Mouse (Mus musculus): Measurements from ENCODE around the gene Nptn. TPM values are rescaled to one million over a fixed set of nuclear protein-coding genes. Genes with fewer than 3 reads are reported as not detected.

Nptn gene
- polyA plus RNA-seq, 1 experiment, result 80.2 TPM

- Histone ChIP-seq H3K27me3 (ENCODE audit: control insufficient read depth, insufficient read depth, low read length) (no peaks in the 10 kb centered on the region), H3K36me3 (ENCODE audit: control insufficient read depth, insufficient read depth, low read length) (no peaks in the 10 kb centered on the region), H3K4me3 (ENCODE audit: control insufficient read depth, low read depth, low read length) (no peak overlapping the region), H3K27ac (ENCODE audit: control insufficient read depth, insufficient read depth, low read depth, low read length) (no peak overlapping the region), H3K4me1 (ENCODE audit: control insufficient read depth, insufficient read depth, low read length) (peaks cover 7% of the 10 kb centered on the region)
- TF ChIP-seq POLR2A (IDR thresholded peaks at IDR 0.05; ENCODE audit: control insufficient read depth, low read depth, low read length) (no peak), CTCF (IDR thresholded peaks at IDR 0.05; ENCODE audit: control insufficient read depth, insufficient read depth, insufficient replicate concordance, low read depth, low read length) (no peak)
Measured at GRCm38 (mm10) chr9:58584323-58584722, 2.3 kb downstream of the Nptn start.

GRCm38 (mm10) chr9:58588657-58589056 is 6.6 kb downstream of the Nptn start:
- Histone ChIP-seq H3K4me1 (ENCODE audit: control insufficient read depth, insufficient read depth, low read length) (no peaks in the 10 kb centered on the region), H3K4me3 (ENCODE audit: control insufficient read depth, low read depth, low read length) (no peak overlapping the region), H3K27ac (ENCODE audit: control insufficient read depth, insufficient read depth, low read depth, low read length) (no peak overlapping the region), H3K36me3 (ENCODE audit: control insufficient read depth, insufficient read depth, low read length) (no peaks in the 10 kb centered on the region), H3K27me3 (ENCODE audit: control insufficient read depth, insufficient read depth, low read length) (no peaks in the 10 kb centered on the region)
- TF ChIP-seq POLR2A (IDR thresholded peaks at IDR 0.05; ENCODE audit: control insufficient read depth, low read depth, low read length) (no peak), CTCF (IDR thresholded peaks at IDR 0.05; ENCODE audit: control insufficient read depth, insufficient read depth, insufficient replicate concordance, low read depth, low read length) (no peak)

- TF ChIP-seq POLR2A (IDR thresholded peaks at IDR 0.05; ENCODE audit: control insufficient read depth, low read depth, low read length) (no peak), CTCF (IDR thresholded peaks at IDR 0.05; ENCODE audit: control insufficient read depth, insufficient read depth, insufficient replicate concordance, low read depth, low read length) (no peak)
- Histone ChIP-seq H3K27me3 (ENCODE audit: control insufficient read depth, insufficient read depth, low read length) (no peaks in the 10 kb centered on the region), H3K4me3 (ENCODE audit: control insufficient read depth, low read depth, low read length) (no peak overlapping the region), H3K4me1 (ENCODE audit: control insufficient read depth, insufficient read depth, low read length) (no peaks in the 10 kb centered on the region), H3K27ac (ENCODE audit: control insufficient read depth, insufficient read depth, low read depth, low read length) (no peak overlapping the region), H3K36me3 (ENCODE audit: control insufficient read depth, insufficient read depth, low read length) (no peaks in the 10 kb centered on the region)
Measured at GRCm38 (mm10) chr9:58595313-58595712, 13.3 kb downstream of the Nptn start.

GRCm38 (mm10) chr9:58613790-58614189 is 31.8 kb downstream of the Nptn start:
- TF ChIP-seq POLR2A (IDR thresholded peaks at IDR 0.05; ENCODE audit: control insufficient read depth, low read depth, low read length) (no peak), CTCF (IDR thresholded peaks at IDR 0.05; ENCODE audit: control insufficient read depth, insufficient read depth, insufficient replicate concordance, low read depth, low read length) (no peak)
- Histone ChIP-seq H3K4me3 (ENCODE audit: control insufficient read depth, low read depth, low read length) (no peak overlapping the region), H3K36me3 (ENCODE audit: control insufficient read depth, insufficient read depth, low read length) (no peaks in the 10 kb centered on the region), H3K4me1 (ENCODE audit: control insufficient read depth, insufficient read depth, low read length) (peaks cover 2% of the 10 kb centered on the region; the same call in 1 of the 2 replicates), H3K27ac (ENCODE audit: control insufficient read depth, insufficient read depth, low read depth, low read length) (no peak overlapping the region), H3K27me3 (ENCODE audit: control insufficient read depth, insufficient read depth, low read length) (no peaks in the 10 kb centered on the region)

- H3K36me3 ChIP-seq (ENCODE audit: control insufficient read depth, insufficient read depth, low read length), result no peaks in the 10 kb centered on the region
- no peaks in the 10 kb centered on the region for H3K27me3 ChIP-seq (ENCODE audit: control insufficient read depth, insufficient read depth, low read length)
- no peak overlapping the region for H3K27ac ChIP-seq (ENCODE audit: control insufficient read depth, insufficient read depth, low read depth, low read length)
- H3K4me1 ChIP-seq (ENCODE audit: control insufficient read depth, insufficient read depth, low read length), result peaks cover 2% of the 10 kb centered on the region; the same call in 1 of the 2 replicates
- H3K4me3 ChIP-seq (ENCODE audit: control insufficient read depth, low read depth, low read length), result no peak overlapping the region
- TF ChIP-seq POLR2A (IDR thresholded peaks at IDR 0.05; ENCODE audit: control insufficient read depth, low read depth, low read length), result no peak
- no peak for TF ChIP-seq CTCF (IDR thresholded peaks at IDR 0.05; ENCODE audit: control insufficient read depth, insufficient read depth, insufficient replicate concordance, low read depth, low read length)
Measured at GRCm38 (mm10) chr9:58615064-58615938, 33.3 kb downstream of the Nptn start.

- Histone ChIP-seq H3K4me1 (ENCODE audit: control insufficient read depth, insufficient read depth, low read length) (peaks cover 2% of the 10 kb centered on the region; the same call in 1 of the 2 replicates), H3K27ac (ENCODE audit: control insufficient read depth, insufficient read depth, low read depth, low read length) (no peak overlapping the region), H3K27me3 (ENCODE audit: control insufficient read depth, insufficient read depth, low read length) (no peaks in the 10 kb centered on the region), H3K4me3 (ENCODE audit: control insufficient read depth, low read depth, low read length) (no peak overlapping the region), H3K36me3 (ENCODE audit: control insufficient read depth, insufficient read depth, low read length) (no peaks in the 10 kb centered on the region)
- TF ChIP-seq POLR2A (IDR thresholded peaks at IDR 0.05; ENCODE audit: control insufficient read depth, low read depth, low read length), result no peak
- no peak for TF ChIP-seq CTCF (IDR thresholded peaks at IDR 0.05; ENCODE audit: control insufficient read depth, insufficient read depth, insufficient replicate concordance, low read depth, low read length)
Measured at GRCm38 (mm10) chr9:58623009-58623408, 41.0 kb downstream of the Nptn start.

GRCm38 (mm10) chr9:58627197-58627596 is 45.2 kb downstream of the Nptn start:
- Histone ChIP-seq H3K4me1 (ENCODE audit: control insufficient read depth, insufficient read depth, low read length) (no peaks in the 10 kb centered on the region), H3K4me3 (ENCODE audit: control insufficient read depth, low read depth, low read length) (no peak overlapping the region), H3K27me3 (ENCODE audit: control insufficient read depth, insufficient read depth, low read length) (no peaks in the 10 kb centered on the region), H3K27ac (ENCODE audit: control insufficient read depth, insufficient read depth, low read depth, low read length) (no peak overlapping the region), H3K36me3 (ENCODE audit: control insufficient read depth, insufficient read depth, low read length) (no peaks in the 10 kb centered on the region)
- TF ChIP-seq POLR2A (IDR thresholded peaks at IDR 0.05; ENCODE audit: control insufficient read depth, low read depth, low read length), result no peak
- TF ChIP-seq CTCF (IDR thresholded peaks at IDR 0.05; ENCODE audit: control insufficient read depth, insufficient read depth, insufficient replicate concordance, low read depth, low read length), result no peak

Measured in testis, adult 2 months (tissue).